Mouse (Mus musculus) layer of hippocampus, postnatal 25 days (tissue): ENCODE results near the gene Wdr18. TPM values are rescaled to one million over a fixed set of nuclear protein-coding genes. Genes with fewer than 3 reads are reported as not detected.
A peak's percentile ranks its signal among the peaks of the same experiment; 100 is the strongest.

Experiments
- DNase-seq, 2 experiments: peaks; one replicate each; pipeline ENCODE4 v3.0.0; 2022; ENCODE audit warnings: mixed read lengths in 2 of 2, low spot score in 1 of 2; ENCODE audit errors: extremely low spot score in 1 of 2
- total RNA-seq, 2 experiments: library from RNA; stranded (reverse); gene quantifications; 2 replicates each; pipeline ENCODE4 v1.2.3; 2021

Gene Wdr18
- total RNA-seq, 2 experiments from 2014 or later = 42.9 to 45.8 TPM

- DNase-seq = no peak
Observed at GRCm38 (mm10) chr10:79974087-79974486, 14.1 kb downstream of the Wdr18 start.

GRCm38 (mm10) chr10:79974668-79975067 lies 14.7 kb downstream of the Wdr18 start:
- no peak for DNase-seq

GRCm38 (mm10) chr10:79976071-79976721 lies 16.2 kb downstream of the Wdr18 start:
- DNase-seq = no peak

DNA sequence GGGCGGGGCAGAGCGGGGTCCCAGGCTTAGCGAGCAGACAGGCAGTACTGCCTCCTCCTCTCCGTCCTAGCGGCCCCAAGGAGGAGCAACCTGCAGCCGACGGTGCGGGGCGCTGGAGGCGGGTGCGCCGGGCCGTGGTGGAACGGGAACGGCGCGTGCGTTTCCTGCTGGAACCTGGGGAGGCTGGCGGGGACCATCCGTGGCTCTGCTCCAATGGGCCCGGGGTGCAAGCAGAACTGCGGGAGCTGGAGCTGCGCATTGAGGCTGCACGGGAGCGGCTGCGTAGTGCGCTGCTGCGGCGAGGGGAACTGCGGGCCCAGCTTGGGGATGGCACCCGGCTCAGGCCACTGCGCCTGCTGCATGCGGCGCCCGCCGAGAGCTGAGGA lies 16.8 kb downstream of the Wdr18 start:
- DNase-seq = no peak

GRCm38 (mm10) chr10:79977324-79977723 lies 17.4 kb downstream of the Wdr18 start:
- DNase-seq = no peak

DNA sequence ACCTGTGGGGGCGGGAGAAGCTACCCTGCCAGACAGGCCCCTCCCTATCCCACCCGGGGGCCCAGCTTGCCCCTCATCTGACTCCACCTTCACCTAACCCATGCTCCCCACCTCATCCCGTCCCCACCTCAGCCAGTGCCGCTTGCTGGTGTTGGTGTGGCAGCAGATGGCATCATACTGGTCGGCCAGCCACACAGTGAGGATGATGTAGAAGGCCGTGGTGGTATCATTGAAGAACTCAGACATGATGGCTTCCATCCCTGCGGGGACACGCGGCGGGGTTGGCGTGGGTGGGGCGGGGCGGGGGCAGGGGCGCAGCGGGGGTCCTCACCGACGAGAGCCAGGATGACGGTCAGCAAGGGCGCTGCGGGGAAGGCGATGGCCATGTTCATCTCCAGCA lies 18.1 kb downstream of the Wdr18 start:
- no peak for DNase-seq

DNA sequence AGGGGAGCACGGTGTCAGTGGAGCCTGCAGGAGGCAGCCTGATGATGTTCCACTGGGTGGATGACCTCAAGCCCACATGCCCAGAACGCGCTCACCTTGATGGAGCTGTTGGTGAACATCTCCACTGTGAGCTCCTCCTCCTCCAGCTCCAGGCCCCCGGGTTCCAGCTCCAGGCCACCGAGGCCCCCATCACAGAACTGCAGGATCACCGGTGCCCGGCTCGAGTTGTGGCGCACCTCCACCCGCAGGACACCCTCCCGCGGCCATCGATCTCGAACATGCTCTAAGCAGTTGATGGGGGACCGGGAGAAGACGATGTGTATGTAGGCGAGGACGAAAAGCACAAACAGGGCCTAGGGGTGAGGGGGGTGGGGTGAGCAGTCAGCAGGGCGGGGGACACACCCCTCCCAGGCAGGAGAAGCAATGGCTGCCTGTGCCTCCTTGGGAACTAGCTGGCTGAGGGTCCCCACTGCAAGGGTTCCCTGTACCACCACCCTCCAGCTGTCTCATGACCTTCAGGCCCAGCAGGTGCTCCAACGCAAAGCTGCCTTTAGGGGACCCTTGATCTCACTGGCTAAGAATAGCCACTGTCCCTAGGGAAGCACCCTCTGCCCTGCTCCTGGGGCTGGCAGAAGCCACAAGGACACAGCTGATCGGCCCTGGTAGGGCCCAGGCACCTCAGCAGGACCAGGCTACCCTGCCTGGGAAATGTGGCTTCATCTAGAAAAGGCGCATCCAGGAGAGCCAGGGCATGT lies 19.6 kb downstream of the Wdr18 start:
- DNase-seq = no peak

GRCm38 (mm10) chr10:79983205-79983604 lies 23.3 kb downstream of the Wdr18 start:
- no peak for DNase-seq

- DNase-seq = peak; percentile 65 to 70
Observed at GRCm38 (mm10) chr10:79983670-79984069, 23.7 kb downstream of the Wdr18 start.

DNA sequence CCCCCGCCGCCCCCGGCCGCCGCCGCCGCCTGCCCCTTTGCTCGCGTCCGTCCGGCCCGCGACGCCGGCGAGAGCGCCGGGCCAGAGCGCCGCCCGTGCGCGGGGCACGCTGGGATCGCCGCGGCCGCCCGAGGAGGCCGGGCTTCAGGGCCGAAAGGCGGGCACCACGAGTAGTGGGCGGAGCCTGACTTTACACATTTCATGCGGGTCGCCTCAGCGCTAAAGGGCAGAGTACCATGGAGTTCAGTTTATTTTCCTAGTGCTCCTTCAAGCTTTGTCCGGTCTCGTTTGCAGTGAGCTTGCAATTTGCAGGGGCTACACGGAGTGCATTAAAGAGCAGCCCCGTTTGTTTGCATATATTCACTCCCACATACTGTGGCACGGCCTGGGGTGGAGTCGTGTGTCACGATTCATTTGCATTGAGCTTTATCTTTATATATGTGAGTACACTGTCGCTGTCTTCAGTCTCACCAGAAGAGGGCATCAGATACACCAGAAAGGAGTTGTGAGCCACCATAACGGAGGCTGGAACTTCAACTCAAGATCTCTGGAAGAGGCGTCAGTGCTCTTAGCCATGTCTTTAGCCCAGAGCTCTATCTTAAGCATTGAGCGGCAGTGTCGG lies 24.4 kb downstream of the Wdr18 start, which contains the start of gene Tmem259:
Gene Tmem259, minus strand, starts transcription at position 136 of the 622 bp plus-strand sequence.
- DNase-seq = peak; percentile 67 to 71

DNA sequence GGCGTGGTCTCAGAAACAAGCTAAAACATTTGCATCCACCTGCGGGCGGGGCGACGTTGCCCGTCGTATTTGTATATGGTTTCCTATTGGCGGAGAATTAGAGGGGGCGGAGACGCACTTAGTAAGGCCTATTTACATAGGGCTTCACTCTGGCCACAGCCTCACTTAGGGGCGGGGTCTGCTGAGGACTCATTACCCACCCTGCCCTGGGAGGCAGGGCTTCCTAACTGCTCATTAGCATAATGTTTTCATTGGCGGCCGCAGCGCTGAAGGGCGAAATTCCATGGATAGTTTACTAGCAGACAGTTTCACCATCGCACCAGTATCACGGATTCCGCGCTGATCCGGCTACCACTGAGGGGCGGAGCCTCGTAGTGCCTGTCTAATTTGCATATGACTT lies 24.9 kb downstream of the Wdr18 start:
- DNase-seq = peak; percentile 73 to 94

GRCm38 (mm10) chr10:79985334-79986231 lies 25.6 kb downstream of the Wdr18 start:
- peak; percentile 40 to 46 for DNase-seq

GRCm38 (mm10) chr10:79986232-79986878 lies 26.4 kb downstream of the Wdr18 start:
- no peak for DNase-seq

- DNase-seq = peak; percentile 78 to 92
Observed at GRCm38 (mm10) chr10:79986963-79987362, 27.0 kb downstream of the Wdr18 start.

DNA sequence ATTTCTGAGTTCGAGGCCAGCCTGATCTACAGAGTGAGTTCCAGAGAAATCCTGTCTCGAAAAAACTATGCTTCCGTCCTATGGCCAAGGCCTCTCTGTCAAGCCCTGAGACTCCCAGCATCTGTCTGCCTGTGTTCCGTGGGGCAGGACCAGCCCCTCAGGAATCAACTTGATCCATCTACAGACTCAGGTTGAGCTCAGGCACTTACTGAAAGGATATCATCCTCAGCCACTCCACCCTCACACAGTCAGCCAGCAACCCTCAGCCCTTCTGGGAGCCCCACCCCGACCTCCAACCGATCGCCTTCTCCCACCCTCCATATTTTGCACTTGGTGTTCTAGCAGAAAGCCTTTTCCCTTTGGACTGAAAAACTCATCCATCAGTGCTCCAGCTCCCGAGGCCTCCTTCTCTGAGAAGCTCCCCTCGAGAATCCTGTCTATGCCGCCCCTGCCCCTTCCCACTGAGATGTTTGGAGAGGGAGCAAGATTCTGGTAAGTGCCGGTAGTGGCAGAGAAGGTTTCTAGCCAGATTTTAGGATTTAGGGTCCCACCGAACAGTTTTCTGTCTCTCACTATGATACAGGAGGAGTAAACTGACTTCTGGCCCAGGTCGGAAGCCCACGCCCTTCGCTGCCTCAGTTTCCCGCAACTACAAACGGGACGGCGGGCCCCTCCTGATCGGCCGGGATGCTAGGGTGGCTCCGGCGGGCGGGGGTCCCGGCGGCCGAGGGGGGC lies 28.0 kb downstream of the Wdr18 start:
- DNase-seq = no peak

DNA sequence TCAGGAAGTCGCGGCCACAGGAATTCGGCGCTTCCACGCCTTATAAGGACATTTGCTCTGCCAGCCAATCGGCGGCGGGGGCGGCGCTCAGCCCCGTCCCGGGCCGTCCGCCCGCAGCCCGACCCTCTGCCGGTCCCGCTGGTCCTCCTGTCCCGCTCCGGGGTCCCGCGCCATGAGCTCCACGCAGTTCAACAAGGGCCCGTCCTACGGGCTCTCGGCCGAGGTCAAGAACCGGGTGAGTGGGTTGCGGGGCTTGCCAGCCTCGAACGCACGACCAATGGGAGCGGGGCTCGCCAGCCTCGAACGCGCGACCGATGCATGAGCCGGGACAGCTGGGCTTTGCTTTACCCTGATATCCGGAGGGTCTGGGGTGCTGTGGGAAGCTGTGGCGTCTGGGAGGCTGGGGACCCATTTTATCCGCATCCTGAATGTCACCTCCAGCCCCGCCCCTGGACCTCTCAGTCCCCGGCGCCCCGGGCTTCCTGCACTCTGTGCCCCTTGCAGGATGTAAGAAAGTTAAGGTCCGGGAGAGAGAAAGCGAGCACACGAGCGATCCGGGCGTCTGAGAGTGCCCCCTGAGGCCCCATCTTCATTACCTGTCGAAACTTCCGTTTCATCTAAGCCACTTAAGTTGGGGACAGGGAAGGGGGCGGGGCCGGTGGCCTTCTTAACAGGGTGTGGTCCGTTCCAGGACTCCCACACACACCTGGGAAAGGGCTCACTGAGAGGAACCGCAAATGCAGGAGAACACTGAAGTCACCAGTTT lies 28.7 kb downstream of the Wdr18 start, which contains the start of gene Cnn2:
Gene Cnn2, plus strand, starts transcription at position 79 of the 766 bp plus-strand sequence.
- no peak for DNase-seq

- DNase-seq = no peak
Observed at GRCm38 (mm10) chr10:79989272-79989786, 29.4 kb downstream of the Wdr18 start.

DNA sequence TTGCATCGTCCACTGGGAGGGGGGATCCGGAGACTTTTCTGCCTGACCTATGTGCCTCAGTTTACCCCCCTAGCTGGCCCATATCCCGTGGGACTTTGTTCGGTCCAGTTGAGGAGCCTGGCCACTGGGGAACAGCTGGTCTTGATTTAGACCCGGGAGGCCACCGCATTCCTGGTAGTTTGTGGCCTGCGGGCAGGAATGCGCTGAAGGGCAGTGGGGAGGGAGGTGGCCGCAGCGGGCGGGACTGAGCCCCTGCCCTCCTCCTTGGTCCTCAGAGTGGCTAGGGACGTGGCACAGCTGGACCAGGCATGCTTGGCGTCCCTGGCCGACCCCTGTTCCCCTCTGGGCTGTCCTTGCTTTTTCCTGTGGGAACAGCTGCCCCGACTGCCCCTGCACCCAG lies 29.9 kb downstream of the Wdr18 start:
- no peak for DNase-seq
